Mouse (Mus musculus) CH12.LX (cell line): ENCODE results near the gene Msh3. TPM values are rescaled to one million over a fixed set of nuclear protein-coding genes. Genes with fewer than 3 reads are reported as not detected.

ENCODE experiments used
- DNase-seq: peaks from one replicate; pipeline ENCODE4 v3.0.0-alpha.2; 2013; ENCODE audit errors: extremely low read depth
- H3K27ac ChIP-seq: 2 replicates; pipeline ENCODE4 v1.5.1; 2012; ENCODE audit warnings: low read depth, mild to moderate bottlenecking, control low read depth, moderate library complexity; ENCODE audit not compliant: insufficient read depth
- H3K27me3 ChIP-seq: replicated peaks from 2 replicates; pipeline ENCODE3; 2012; ENCODE audit warnings: inconsistent platforms
- H3K36me3 ChIP-seq, 2 experiments: replicated peaks in 1 of 2; 2 replicates each; pipeline versions ENCODE3 to v1.6.1; 2012; ENCODE audit warnings: inconsistent platforms in 1 of 2, low read length in 1 of 2, mild to moderate bottlenecking in 1 of 2, mixed read lengths in 1 of 2, moderate library complexity in 1 of 2; ENCODE audit not compliant: control insufficient read depth in 1 of 2, insufficient read depth in 1 of 2
- H3K4me1 ChIP-seq, 2 experiments: 2 replicates each; pipeline ENCODE4 v1.6.1; 2012; ENCODE audit warnings: inconsistent platforms in 1 of 2, moderate library complexity in 1 of 2; ENCODE audit not compliant: insufficient read depth in 2 of 2, control insufficient read depth in 1 of 2
- H3K4me2 ChIP-seq: 2 replicates; pipeline ENCODE4 v1.6.1; 2012; ENCODE audit warnings: low read depth, mild to moderate bottlenecking, control low read depth; ENCODE audit not compliant: poor library complexity, insufficient read depth, severe bottlenecking
- H3K4me3 ChIP-seq, 3 experiments: fragments of 150-350 bp in 1 of 3; sonication (generic) in 1 of 3; replicated peaks in 1 of 3; 2 replicates each; pipeline versions ENCODE3 to v1.5.1; 2011 to 2012; ENCODE audit warnings: low read depth in 2 of 3, low read length in 2 of 3, mild to moderate bottlenecking in 2 of 3, moderate library complexity in 2 of 3, control low read depth in 1 of 3, improper control_type of control experiment in 1 of 3, inconsistent platforms in 1 of 3, mixed read lengths in 1 of 3; ENCODE audit not compliant: poor library complexity in 1 of 3
- H3K79me2 ChIP-seq: replicated peaks from 2 replicates; pipeline ENCODE4 v1.6.1; 2012; ENCODE audit warnings: mild to moderate bottlenecking, moderate library complexity; ENCODE audit not compliant: control insufficient read depth, poor library complexity, insufficient read depth, severe bottlenecking; ENCODE audit errors: extremely low read depth
- H3K9ac ChIP-seq: 2 replicates; pipeline ENCODE4 v1.6.1; 2012; ENCODE audit warnings: low read depth, mild to moderate bottlenecking, control low read depth, moderate library complexity; ENCODE audit not compliant: insufficient read depth
- H3K9me3 ChIP-seq: replicated peaks from 2 replicates; pipeline ENCODE3; 2012; ENCODE audit warnings: low read length, inconsistent platforms, mixed read lengths
- CHD1 ChIP-seq: IDR thresholded peaks from 2 replicates; pipeline ENCODE4 v1.6.1; 2012; ENCODE audit warnings: low read depth, low read length, improper control_type of control experiment, inconsistent platforms
- E2F4 ChIP-seq: IDR thresholded peaks from 2 replicates; pipeline ENCODE4 v1.6.1; 2011; ENCODE audit warnings: low read depth, low read length, improper control_type of control experiment; ENCODE audit not compliant: insufficient replicate concordance
- EP300 ChIP-seq: IDR thresholded peaks from 2 replicates; pipeline ENCODE4 v1.6.1; 2011; ENCODE audit warnings: low read length, improper control_type of control experiment
- ETS1 ChIP-seq: conservative IDR thresholded peaks from 2 replicates; pipeline ENCODE4 v1.6.1; 2012; ENCODE audit warnings: low read depth, mild to moderate bottlenecking, inconsistent platforms, low read length, improper control_type of control experiment, moderate library complexity
- GABPA ChIP-seq: IDR thresholded peaks from 2 replicates; pipeline ENCODE4 v1.6.1; 2012; ENCODE audit warnings: low read depth, low read length, improper control_type of control experiment, inconsistent platforms; ENCODE audit not compliant: insufficient replicate concordance
- HCFC1 ChIP-seq: IDR thresholded peaks from 2 replicates; pipeline ENCODE4 v1.6.1; 2012; ENCODE audit warnings: low read depth, mild to moderate bottlenecking, inconsistent platforms, low read length, improper control_type of control experiment
- IRF4 ChIP-seq: IDR thresholded peaks from 2 replicates; pipeline ENCODE4 v1.6.1; 2014; ENCODE audit warnings: low read depth, mild to moderate bottlenecking, inconsistent platforms, low read length, improper control_type of control experiment
- MAX ChIP-seq: IDR thresholded peaks from 2 replicates; pipeline ENCODE4 v1.6.1; 2011; ENCODE audit warnings: low read length, improper control_type of control experiment
- MEF2A ChIP-seq: IDR thresholded peaks from 2 replicates; pipeline ENCODE4 v1.6.1; 2014; ENCODE audit warnings: low read depth, mild to moderate bottlenecking, inconsistent platforms, low read length, improper control_type of control experiment, borderline replicate concordance
- MXI1 ChIP-seq: IDR thresholded peaks from 2 replicates; pipeline ENCODE4 v1.6.1; 2011; ENCODE audit warnings: mild to moderate bottlenecking, low read depth, low read length, improper control_type of control experiment
- MYC ChIP-seq: IDR thresholded peaks from 2 replicates; pipeline ENCODE4 v1.6.1; 2011; ENCODE audit warnings: low read depth, mild to moderate bottlenecking, improper control_type of control experiment, low read length
- NRF1 ChIP-seq: IDR thresholded peaks from 2 replicates; pipeline ENCODE4 v1.6.1; 2014; ENCODE audit warnings: low read depth, mild to moderate bottlenecking, inconsistent platforms, low read length, improper control_type of control experiment, moderate library complexity
- POLR2A ChIP-seq: IDR thresholded peaks from 2 replicates; pipeline ENCODE4 v1.6.1; 2011; ENCODE audit warnings: low read depth, mild to moderate bottlenecking, improper control_type of control experiment, low read length
- RAD21 ChIP-seq: IDR thresholded peaks from 2 replicates; pipeline ENCODE4 v1.6.1; 2011; ENCODE audit warnings: low read depth, mild to moderate bottlenecking, low read length, improper control_type of control experiment, moderate library complexity
- RCOR1 ChIP-seq: conservative IDR thresholded peaks from 2 replicates; pipeline ENCODE4 v1.6.1; 2012; ENCODE audit warnings: low read depth, mild to moderate bottlenecking, inconsistent platforms, low read length, improper control_type of control experiment
- SMC3 ChIP-seq: IDR thresholded peaks from 2 replicates; pipeline ENCODE4 v1.6.1; 2011; ENCODE audit warnings: low read depth, low read length, improper control_type of control experiment
- TBP ChIP-seq: conservative IDR thresholded peaks from 2 replicates; pipeline ENCODE4 v1.6.1; 2011; ENCODE audit warnings: low read depth, low read length, improper control_type of control experiment
- ZKSCAN1 ChIP-seq: IDR thresholded peaks from 2 replicates; pipeline ENCODE4 v1.6.1; 2012; ENCODE audit warnings: low read depth, inconsistent platforms, low read length, improper control_type of control experiment, borderline replicate concordance
- ZNF384 ChIP-seq: IDR thresholded peaks from 2 replicates; pipeline ENCODE4 v1.6.1; 2012; ENCODE audit warnings: low read depth, low read length, improper control_type of control experiment, inconsistent platforms
- dilution Hi-C: fragments of 300-500 bp; cut with MboI; formaldehyde crosslinking; loops from 2 replicates; pipeline ENCODE4 v1.14.3; 2020; ENCODE audit warnings: low sequenced_read_pairs; ENCODE audit not compliant: extremely low pct_unique_long_range_greater_than_20kb, extremely low pct_ligation_motif_present
- in situ Hi-C: fragments of 300-500 bp; cut with MboI; formaldehyde crosslinking; loops from 3 replicates; pipeline ENCODE4 v1.14.3; 2019; ENCODE audit warnings: low sequenced_read_pairs, low pct_ligation_motif_present, low pct_unique_long_range_greater_than_20kb, mixed read lengths
- polyA plus RNA-seq: library from polyadenylated mRNA; unstranded; fragments of >175 nt; gene quantifications from 2 replicates; pipeline ENCODE4 v1.2.1, GENCODE M21; 2012; ENCODE audit warnings: low read depth; ENCODE audit not compliant: insufficient read length
- total RNA-seq, 2 experiments: library from RNA; depleted of rRNA; stranded (reverse); fragments of 300-350 nt in 1 of 2; fragments of >200 nt in 1 of 2; gene quantifications; 2 replicates each; pipeline ENCODE4 v1.2.3; 2012 to 2014

Gene Msh3
- total and polyA plus RNA-seq, 3 experiments: 13.7 to 27.0 (median 18.3) TPM

GRCm38 (mm10) chr13:92247576-92247975 lies 107.2 kb downstream of the Msh3 start:
- no peak overlapping the region for H3K4me2 ChIP-seq
- no peak overlapping the region for H3K4me3 ChIP-seq
- H3K27me3 ChIP-seq: no peaks in the 10 kb centered on the region
- H3K9me3 ChIP-seq: no peaks in the 10 kb centered on the region
- in situ Hi-C loops: no loop called here
- TF ChIP-seq CHD1 (no peak), TBP (no peak)
- TF ChIP-seq, all 38 proteins: peak for 0
- DNase-seq: no peak
- Histone ChIP-seq H3K36me3 (peaks cover 0 to 38% of the 10 kb centered on the region in 2 experiments), H3K27ac (no peak overlapping the region), H3K4me1 (no peaks in the 10 kb centered on the region), H3K79me2 (0 out of 2 replicates have a peak, but pooled peaks cover 1% of the 10 kb centered on the region), H3K9ac (no peak overlapping the region)
- dilution Hi-C loops: no loop called here

DNA sequence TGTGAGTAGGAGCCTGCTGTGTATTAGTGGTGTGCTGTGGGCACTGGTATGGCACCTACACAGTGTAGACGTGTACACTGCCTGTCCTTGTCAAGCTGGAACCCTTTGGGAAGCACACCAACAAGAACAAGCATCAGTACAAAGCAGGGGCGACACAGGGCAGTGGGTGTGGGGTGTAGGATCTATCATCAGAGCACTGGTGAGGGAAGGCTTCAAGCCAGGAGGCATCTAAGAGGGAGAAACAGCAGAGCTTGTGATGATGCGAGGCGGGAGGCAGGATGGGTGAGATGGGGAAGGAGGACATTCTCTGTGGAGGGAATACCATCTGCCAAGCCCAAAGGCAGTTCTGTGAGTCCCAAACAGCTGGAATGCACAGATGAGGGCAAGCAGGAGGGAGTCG lies 107.8 kb downstream of the Msh3 start:
- H3K27ac ChIP-seq: no peak overlapping the region
- peaks cover 3 to 4% of the 10 kb centered on the region in 2 experiments; a peak in 3 of 4 replicates for H3K4me1 ChIP-seq
- TF ChIP-seq EP300 (no peak), MEF2A (no peak), NRF1 (no peak), ZKSCAN1 (no peak), RAD21 (no peak), POLR2A (no peak), SMC3 (no peak), MAX (no peak), HCFC1 (no peak), E2F4 (no peak), ETS1 (no peak), IRF4 (no peak), MXI1 (no peak), RCOR1 (no peak), GABPA (no peak), ZNF384 (no peak), MYC (no peak)
- H3K4me2 ChIP-seq: no peak overlapping the region
- H3K9ac ChIP-seq: no peak overlapping the region
- H3K4me3 ChIP-seq: no peak overlapping the region
- H3K36me3 ChIP-seq: peaks cover 0 to 39% of the 10 kb centered on the region in 2 experiments
- no peaks in the 10 kb centered on the region for H3K27me3 ChIP-seq
- 0 out of 2 replicates have a peak, but pooled peaks cover 1% of the 10 kb centered on the region for H3K79me2 ChIP-seq
- dilution Hi-C loops (no loop called here), in situ Hi-C loops (no loop called here)
- no peaks in the 10 kb centered on the region for H3K9me3 ChIP-seq
- no peak for DNase-seq
